Mouse (Mus musculus) embryonic facial prominence, embryonic 12.5 days (tissue): ENCODE results near the gene Crybb1. TPM values are rescaled to one million over a fixed set of nuclear protein-coding genes. Genes with fewer than 3 reads are reported as not detected.

Experiments used
- ATAC-seq: fragments of 200-750 bp; cut with Nextera tagmentation; 2 replicates; pipeline ENCODE4 v1.8.0; 2017; ENCODE audit not compliant: insufficient number of reproducible peaks, insufficient read depth, low FRiP score, low TSS enrichment
- H3K27ac ChIP-seq: fragments of 300-500 bp; sonication (generic); 2 replicates; pipeline ENCODE4 v1.5.1; 2016; ENCODE audit warnings: mild to moderate bottlenecking
- H3K27me3 ChIP-seq: fragments of 300-500 bp; sonication (generic); 2 replicates; pipeline ENCODE4 v1.6.1; 2016; ENCODE audit warnings: mild to moderate bottlenecking, moderate library complexity
- H3K36me3 ChIP-seq: fragments of 300-500 bp; sonication (generic); 2 replicates; pipeline ENCODE4 v1.6.1; 2016; ENCODE audit warnings: mild to moderate bottlenecking
- H3K4me1 ChIP-seq: fragments of 300-500 bp; sonication (generic); 2 replicates; pipeline ENCODE4 v1.6.1; 2016
- H3K4me2 ChIP-seq: fragments of 300-500 bp; sonication (generic); replicated peaks from 2 replicates; pipeline ENCODE4 v1.6.1; 2016; ENCODE audit warnings: mild to moderate bottlenecking, moderate library complexity
- H3K4me3 ChIP-seq: fragments of 300-500 bp; sonication (generic); 2 replicates; pipeline ENCODE4 v1.5.1; 2016; ENCODE audit warnings: mild to moderate bottlenecking
- H3K9ac ChIP-seq: fragments of 300-500 bp; sonication (generic); 2 replicates; pipeline ENCODE4 v1.6.1; 2016; ENCODE audit warnings: mild to moderate bottlenecking, moderate library complexity
- H3K9me3 ChIP-seq: fragments of 300-500 bp; sonication (generic); 2 replicates; pipeline ENCODE4 v1.6.1; 2016; ENCODE audit warnings: mild to moderate bottlenecking, moderate library complexity
- WGBS: fragments of 180-500 bp; shearing (Covaris S2); methylation state at CpG from one replicate; pipeline ENCODE4 v1.1.7; 2016; 5-methylcytosine and 5-hydroxymethylcytosine counted together
- polyA plus RNA-seq: library from polyadenylated mRNA; unstranded; fragments of >200 nt; fragmentation: Nextera tagmentation; extraction: Ambion mirVana; gene quantifications from 2 replicates; pipeline ENCODE4 v1.2.1, GENCODE M21; 2016

Crybb1 gene
- polyA plus RNA-seq, 1 experiment from 2014 or later: 95.4 TPM

DNA sequence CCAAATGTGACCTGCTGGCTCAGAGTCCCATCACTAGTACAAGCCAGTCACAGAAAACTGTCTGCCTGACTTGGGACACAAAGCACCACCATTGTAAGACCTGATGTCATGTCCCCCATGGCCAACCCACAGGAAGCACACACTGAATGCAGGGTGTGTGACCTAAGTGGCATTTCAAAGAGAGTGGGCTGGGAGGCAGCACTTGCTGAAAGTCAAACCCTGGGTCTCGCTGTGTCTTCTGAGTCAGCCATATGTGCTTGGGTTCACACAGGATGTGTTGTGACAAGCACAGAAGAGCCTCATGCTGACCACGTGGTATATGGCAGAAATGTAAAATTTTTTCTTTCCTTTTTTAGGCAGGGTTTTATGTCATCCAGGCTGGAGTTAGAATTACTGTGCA, 41.6 kb downstream of the Crybb1 start:
- Histone ChIP-seq H3K36me3 (no peaks in the 10 kb centered on the region), H3K9ac (no peak overlapping the region), H3K9me3 (no peaks in the 10 kb centered on the region), H3K27me3 (no peaks in the 10 kb centered on the region), H3K4me2 (no peak overlapping the region), H3K4me3 (no peak overlapping the region), H3K4me1 (peaks cover 12% of the 10 kb centered on the region; the same call in 1 of the 2 replicates), H3K27ac (no peak overlapping the region)
- ATAC-seq: no peak
- 56% methylated on average over 2 of the region's 2 CpGs for WGBS

DNA sequence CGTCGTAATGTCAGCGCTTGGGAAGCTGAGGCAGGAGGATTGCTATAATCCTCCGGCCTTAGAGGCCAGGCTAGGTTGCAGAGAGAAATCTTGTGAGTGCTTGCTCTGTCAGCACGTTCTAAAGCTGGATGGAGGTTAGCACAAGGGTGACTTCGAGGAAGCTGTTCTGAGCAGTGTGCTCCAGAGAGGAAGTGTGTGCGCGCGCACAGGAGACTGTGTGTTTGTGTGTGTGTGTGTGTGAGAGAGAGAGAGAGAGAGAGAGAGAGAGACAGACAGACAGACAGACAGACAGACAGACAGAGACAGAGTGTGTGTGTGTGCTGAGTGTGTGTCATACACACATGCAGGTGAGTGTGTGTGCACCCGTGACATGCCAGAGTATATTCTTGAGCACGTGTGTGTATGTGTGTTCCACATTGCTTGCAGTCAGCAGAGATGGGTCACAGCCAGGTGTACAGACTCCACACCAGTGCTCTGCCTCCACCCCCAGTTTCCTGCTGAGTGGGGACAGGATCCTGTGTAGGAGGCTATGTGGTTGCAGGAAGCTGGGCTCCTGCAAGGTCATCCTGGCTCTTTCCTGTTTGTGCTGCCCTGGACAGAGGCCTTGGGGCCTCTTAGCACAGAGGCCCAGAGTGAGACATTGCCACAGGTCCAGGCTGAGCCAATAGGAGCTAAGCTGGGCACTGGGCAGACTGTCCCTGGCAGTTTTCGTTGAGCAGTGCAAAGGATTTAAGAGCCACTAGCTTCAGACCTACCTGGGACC, 42.8 kb downstream of the Crybb1 start:
- Histone ChIP-seq H3K27me3 (no peaks in the 10 kb centered on the region), H3K4me2 (no peak overlapping the region), H3K4me3 (no peak overlapping the region), H3K4me1 (peaks cover 12% of the 10 kb centered on the region; the same call in 1 of the 2 replicates), H3K36me3 (no peaks in the 10 kb centered on the region), H3K9me3 (no peaks in the 10 kb centered on the region), H3K27ac (no peak overlapping the region), H3K9ac (no peak overlapping the region)
- WGBS: 84% methylated on average over 12 of the region's 12 CpGs
- ATAC-seq: no peak

DNA sequence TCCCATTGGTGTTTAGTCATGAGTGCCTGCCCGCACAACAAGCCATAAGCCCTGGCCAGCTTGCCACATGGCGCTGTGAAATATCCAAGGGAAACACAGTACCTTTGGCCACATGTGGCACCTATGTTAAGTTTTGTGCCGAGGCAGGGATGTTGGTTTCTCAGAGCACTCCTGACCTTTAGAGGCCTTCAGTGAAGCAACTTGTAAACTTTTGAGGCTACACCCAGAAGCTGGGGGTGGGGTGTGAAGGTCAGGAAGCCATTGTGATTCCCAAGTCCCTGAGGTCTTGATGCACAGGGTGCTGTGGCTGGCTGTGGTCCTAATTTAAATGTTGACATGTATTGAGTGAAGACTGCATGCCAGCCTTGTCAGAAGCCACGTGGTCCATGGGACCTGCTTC, 43.8 kb downstream of the Crybb1 start:
- no peak for ATAC-seq
- Histone ChIP-seq H3K9me3 (no peaks in the 10 kb centered on the region), H3K27me3 (no peaks in the 10 kb centered on the region), H3K4me3 (no peak overlapping the region), H3K4me1 (peaks cover 12% of the 10 kb centered on the region; the same call in 1 of the 2 replicates), H3K36me3 (no peaks in the 10 kb centered on the region), H3K27ac (0 out of 2 replicates have a peak overlapping the region, but pooled peaks have one; percentile 25), H3K9ac (no peak overlapping the region), H3K4me2 (no peak overlapping the region)
- 81% methylated on average over 4 of the region's 4 CpGs for WGBS

DNA sequence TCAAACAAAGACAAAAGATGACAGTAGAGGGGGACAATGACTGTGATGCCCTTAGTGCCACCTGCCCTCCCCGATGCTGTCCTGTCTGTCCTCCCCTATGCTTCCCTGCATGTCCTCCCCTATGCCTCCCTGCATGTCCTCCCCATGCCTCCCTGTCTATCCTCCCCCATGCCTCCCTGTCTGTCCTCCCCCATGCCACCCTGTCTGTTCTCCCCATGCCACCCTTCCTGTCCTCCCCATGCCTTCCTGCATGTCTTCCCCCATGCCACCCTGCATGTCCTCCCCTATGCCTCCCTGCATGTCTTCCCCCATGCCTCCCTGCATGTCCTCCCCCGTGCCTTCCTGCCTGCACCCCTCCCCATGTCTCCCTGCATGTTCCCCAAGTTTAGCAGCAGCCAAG, 44.5 kb downstream of the Crybb1 start:
- Histone ChIP-seq H3K4me1 (peaks cover 5% of the 10 kb centered on the region; the same call in 1 of the 2 replicates), H3K27me3 (no peaks in the 10 kb centered on the region), H3K36me3 (no peaks in the 10 kb centered on the region), H3K9ac (no peak overlapping the region), H3K4me2 (no peak overlapping the region), H3K27ac (no peak overlapping the region), H3K4me3 (no peak overlapping the region), H3K9me3 (no peaks in the 10 kb centered on the region)
- ATAC-seq: no peak
- 73% methylated on average over 2 of the region's 2 CpGs for WGBS

DNA sequence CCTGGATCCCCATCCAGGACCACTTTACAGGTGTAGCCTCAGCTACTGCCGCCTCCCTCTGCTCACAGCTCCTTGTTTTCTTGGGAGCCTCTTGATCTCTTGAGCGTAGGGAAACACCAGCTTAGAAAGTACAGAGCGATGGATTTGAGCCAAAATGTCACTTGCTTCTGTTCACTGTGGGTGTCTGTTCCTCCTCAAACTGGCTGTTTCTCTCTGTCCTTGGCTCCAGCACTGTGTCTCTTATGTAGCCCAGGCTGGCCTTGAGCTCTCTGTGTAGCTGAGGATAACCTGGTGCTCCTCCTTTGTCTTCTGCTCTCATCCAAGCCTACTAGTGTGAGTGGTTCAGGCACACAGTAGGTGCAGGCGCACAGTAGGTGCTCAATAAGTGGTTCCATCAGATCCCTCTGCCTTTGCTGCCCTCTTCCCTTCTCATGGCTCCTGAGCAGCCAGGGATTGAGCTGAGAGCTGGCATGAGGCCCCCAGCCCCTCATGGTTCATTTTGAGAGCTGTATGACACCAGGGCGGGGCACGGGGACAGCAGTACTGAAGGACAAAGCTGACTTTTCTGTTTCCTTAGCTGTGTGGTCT, 45.2 kb downstream of the Crybb1 start:
- Histone ChIP-seq H3K4me3 (no peak overlapping the region), H3K36me3 (no peaks in the 10 kb centered on the region), H3K27me3 (no peaks in the 10 kb centered on the region), H3K4me2 (no peak overlapping the region), H3K4me1 (no peaks in the 10 kb centered on the region), H3K27ac (no peak overlapping the region), H3K9me3 (no peaks in the 10 kb centered on the region), H3K9ac (no peak overlapping the region)
- 92% methylated on average over 6 of the region's 6 CpGs for WGBS
- ATAC-seq: no peak

DNA sequence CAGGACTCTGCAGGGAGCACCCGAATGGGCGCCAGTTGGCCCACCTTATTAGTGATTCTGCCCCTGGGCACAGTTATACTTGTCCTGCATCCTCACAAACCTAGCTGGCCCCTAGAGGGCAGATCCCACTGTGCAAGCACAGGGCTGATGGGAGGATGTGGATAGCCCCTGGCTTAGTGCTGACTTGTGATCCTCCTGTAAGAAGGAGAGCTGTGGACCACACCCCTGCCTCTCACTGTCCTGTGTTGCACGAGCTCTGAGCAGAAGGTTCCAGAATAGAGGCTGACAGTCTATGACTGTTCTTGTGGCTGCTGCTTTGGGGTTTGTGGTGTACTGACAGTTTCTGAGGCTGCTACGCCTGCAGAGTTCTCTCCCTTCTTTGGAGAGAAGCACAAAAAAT, 46.1 kb downstream of the Crybb1 start:
- 81% methylated on average over 4 of the region's 4 CpGs for WGBS
- H3K4me3 ChIP-seq: no peak overlapping the region
- no peaks in the 10 kb centered on the region for H3K27me3 ChIP-seq
- ATAC-seq: no peak
- H3K36me3 ChIP-seq: no peaks in the 10 kb centered on the region
- no peak overlapping the region for H3K4me2 ChIP-seq
- H3K9me3 ChIP-seq: no peaks in the 10 kb centered on the region
- no peaks in the 10 kb centered on the region for H3K4me1 ChIP-seq
- H3K27ac ChIP-seq: no peak overlapping the region
- no peak overlapping the region for H3K9ac ChIP-seq

DNA sequence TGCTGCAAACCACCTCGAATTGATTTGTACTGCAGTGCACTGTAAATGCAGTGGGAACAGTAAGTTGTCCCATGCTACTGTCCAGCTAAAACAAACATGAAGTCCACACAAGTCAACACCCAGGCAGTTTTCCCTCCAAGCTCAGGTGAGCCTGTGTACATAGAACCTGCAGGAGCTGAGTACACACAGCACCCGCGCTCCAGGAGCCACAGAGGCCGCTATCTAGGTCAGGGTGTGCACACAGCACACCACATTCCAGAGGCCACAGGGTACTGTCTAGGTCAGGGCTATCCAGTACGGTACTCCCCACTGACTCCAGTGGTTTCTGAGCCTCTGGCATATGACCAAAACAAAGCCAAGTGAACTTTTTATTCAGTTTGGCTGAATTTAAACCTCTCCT, 46.7 kb downstream of the Crybb1 start:
- no peak for ATAC-seq
- Histone ChIP-seq H3K4me3 (no peak overlapping the region), H3K4me1 (no peaks in the 10 kb centered on the region), H3K4me2 (no peak overlapping the region), H3K9me3 (no peaks in the 10 kb centered on the region), H3K9ac (no peak overlapping the region), H3K36me3 (peaks cover under 1% of the 10 kb centered on the region; the same call in 1 of the 2 replicates), H3K27ac (no peak overlapping the region), H3K27me3 (no peaks in the 10 kb centered on the region)
- WGBS: 86% methylated on average over 5 of the region's 5 CpGs

DNA sequence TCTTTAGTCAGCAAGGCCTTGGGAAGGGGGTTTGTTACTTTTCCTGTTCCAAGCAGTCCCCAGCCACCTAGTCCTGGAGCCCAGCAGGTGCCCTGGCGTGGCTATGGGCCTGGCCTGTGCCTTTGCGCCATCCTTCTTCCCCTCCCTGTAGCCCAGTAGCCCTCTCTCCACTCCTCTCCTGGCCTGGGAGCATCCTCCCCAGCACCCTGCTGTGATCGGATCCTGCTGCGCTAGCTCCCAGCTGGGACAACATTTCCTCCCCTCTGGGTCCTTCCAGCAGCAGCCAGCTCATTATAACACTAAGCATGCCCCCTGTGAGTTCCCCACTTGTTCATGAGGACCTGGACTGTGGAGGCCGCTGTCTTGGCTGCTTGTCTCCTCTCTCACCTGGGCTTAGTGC, 50.2 kb downstream of the Crybb1 start:
- peaks cover 31% of the 10 kb centered on the region for H3K36me3 ChIP-seq
- H3K4me3 ChIP-seq: no peak overlapping the region
- H3K27ac ChIP-seq: no peak overlapping the region
- no peak for ATAC-seq
- H3K9me3 ChIP-seq: no peaks in the 10 kb centered on the region
- 63% methylated on average over 5 of the region's 5 CpGs for WGBS
- H3K4me2 ChIP-seq: no peak overlapping the region
- H3K27me3 ChIP-seq: no peaks in the 10 kb centered on the region
- H3K4me1 ChIP-seq: no peaks in the 10 kb centered on the region
- no peak overlapping the region for H3K9ac ChIP-seq

DNA sequence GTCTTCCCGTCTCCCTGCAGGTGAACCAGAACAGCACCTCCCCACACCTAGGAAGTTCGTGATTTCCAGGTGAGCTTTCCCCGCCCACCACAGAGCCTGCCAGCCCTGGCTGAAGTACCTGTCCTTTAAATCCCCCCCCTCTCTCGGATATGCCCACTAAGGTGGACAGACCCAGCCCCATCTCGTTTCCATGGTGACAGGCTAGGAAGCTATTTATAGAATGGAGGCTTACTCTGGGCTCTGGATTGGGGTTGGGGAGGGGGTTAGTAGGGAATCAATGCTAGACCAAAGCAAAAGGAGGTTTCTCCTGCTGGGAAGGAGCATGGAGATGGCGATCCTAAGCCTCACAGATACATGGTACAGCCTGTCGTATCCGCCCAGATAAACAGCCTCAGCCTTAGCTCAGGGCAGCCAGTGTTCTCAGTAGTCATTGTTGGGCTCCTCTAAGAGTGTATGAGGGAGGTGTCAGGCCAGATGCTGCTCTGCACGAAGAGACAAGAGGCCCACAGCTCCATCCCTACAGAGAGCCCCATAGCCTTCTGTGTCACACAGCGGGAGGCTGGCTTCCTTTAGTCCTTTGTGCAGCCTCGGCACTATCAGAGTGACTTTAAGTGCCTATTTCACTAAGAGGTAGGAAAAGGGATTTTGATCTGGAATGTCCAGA, 57.7 kb downstream of the Crybb1 start:
- Histone ChIP-seq H3K9ac (no peak overlapping the region), H3K27ac (no peak overlapping the region), H3K4me2 (no peak overlapping the region), H3K9me3 (no peaks in the 10 kb centered on the region), H3K27me3 (no peaks in the 10 kb centered on the region), H3K4me3 (no peak overlapping the region), H3K36me3 (peaks cover 69% of the 10 kb centered on the region), H3K4me1 (no peaks in the 10 kb centered on the region)
- 79% methylated on average over 11 of the region's 11 CpGs for WGBS
- ATAC-seq: no peak

DNA sequence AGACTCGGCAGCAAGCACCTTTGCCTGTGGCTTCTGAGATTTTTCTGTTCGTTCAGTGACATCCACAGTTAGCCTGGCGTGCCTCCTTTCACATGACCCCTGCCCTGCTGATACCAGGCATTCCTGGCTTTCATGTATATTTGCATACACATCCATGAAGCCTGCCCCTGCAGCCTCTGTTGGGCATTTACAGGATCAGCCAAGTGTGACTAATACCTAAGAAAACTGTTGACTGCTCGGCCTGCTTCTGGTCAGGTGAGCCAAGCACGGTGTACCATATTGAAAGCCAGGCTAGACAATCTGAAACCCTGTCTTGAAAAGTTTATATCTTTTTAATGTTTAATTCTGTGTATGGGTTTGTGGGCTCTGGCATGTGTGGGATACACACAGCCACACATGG, 60.9 kb downstream of the Crybb1 start:
- no peak overlapping the region for H3K4me3 ChIP-seq
- H3K9me3 ChIP-seq: no peaks in the 10 kb centered on the region
- 83% methylated on average over 5 of the region's 5 CpGs for WGBS
- H3K27me3 ChIP-seq: no peaks in the 10 kb centered on the region
- no peak overlapping the region for H3K9ac ChIP-seq
- no peak overlapping the region for H3K27ac ChIP-seq
- H3K36me3 ChIP-seq: peaks cover 44% of the 10 kb centered on the region
- H3K4me2 ChIP-seq: no peak overlapping the region
- no peaks in the 10 kb centered on the region for H3K4me1 ChIP-seq
- no peak for ATAC-seq

DNA sequence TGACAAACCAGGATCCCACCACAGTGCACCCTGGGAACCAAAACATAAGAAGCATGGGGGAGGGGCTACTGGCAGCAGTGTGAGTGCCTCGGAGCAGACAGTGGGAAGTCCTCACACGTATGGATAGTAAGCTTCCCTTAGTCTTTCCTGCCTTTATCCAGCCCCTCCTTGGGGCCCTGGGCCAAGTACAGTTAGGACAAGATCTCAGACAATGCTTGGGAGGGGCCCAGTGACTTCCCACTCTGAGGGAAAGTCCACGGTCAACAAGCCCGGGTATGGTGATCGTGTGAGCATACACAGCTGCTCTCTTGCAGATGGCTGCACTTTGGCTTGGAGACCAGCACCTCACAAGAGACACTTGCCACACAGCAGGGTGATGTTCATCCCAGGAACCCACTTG, 61.7 kb downstream of the Crybb1 start:
- Histone ChIP-seq H3K36me3 (peaks cover 37% of the 10 kb centered on the region), H3K4me3 (no peak overlapping the region), H3K9ac (no peak overlapping the region), H3K4me1 (no peaks in the 10 kb centered on the region), H3K9me3 (no peaks in the 10 kb centered on the region), H3K27ac (0 out of 2 replicates have a peak overlapping the region, but pooled peaks have one; percentile 11), H3K27me3 (no peaks in the 10 kb centered on the region), H3K4me2 (no peak overlapping the region)
- WGBS: 68% methylated on average over 5 of the region's 5 CpGs
- no peak for ATAC-seq
